Mouse (Mus musculus): ENCODE measurements around the gene Ctns. TPM values are rescaled to one million over a fixed set of nuclear protein-coding genes. Genes with fewer than 3 reads are reported as not detected.
A peak's percentile ranks its signal among the peaks of the same experiment; 100 is the strongest.

The Ctns gene
- polyA plus RNA-seq, 1 experiment, result not detected

GRCm38 (mm10) chr11:73201021-73201420 lies 2.2 kb upstream of the Ctns start:
- no peak overlapping the region for H3K27ac ChIP-seq (ENCODE audit: insufficient read depth, low read depth, low read length)
- TF ChIP-seq CTCF (IDR thresholded peaks at IDR 0.05; ENCODE audit: insufficient read depth, low read depth, low read length), result no peak
- no peak for TF ChIP-seq POLR2A (IDR thresholded peaks at IDR 0.05; ENCODE audit: insufficient read depth, low read depth, low read length)
- peaks cover 6% of the 10 kb centered on the region for H3K4me1 ChIP-seq (ENCODE audit: control insufficient read depth, insufficient read depth, low read length)
- no peak overlapping the region for H3K4me3 ChIP-seq (ENCODE audit: insufficient read depth, low read depth, low read length)
- WGBS, result 55% methylated on average over 2 of the region's 2 CpGs

- WGBS, result 3% methylated on average over 12 of the region's 12 CpGs
- TF ChIP-seq CTCF (IDR thresholded peaks at IDR 0.05; ENCODE audit: insufficient read depth, low read depth, low read length) (no peak), POLR2A (IDR thresholded peaks at IDR 0.05; ENCODE audit: insufficient read depth, low read depth, low read length) (no peak; the same call in 1 of the 2 replicates)
- Histone ChIP-seq H3K4me3 (ENCODE audit: insufficient read depth, low read depth, low read length) (peak overlapping the region; percentile 76), H3K4me1 (ENCODE audit: control insufficient read depth, insufficient read depth, low read length) (peaks cover 6% of the 10 kb centered on the region), H3K27ac (ENCODE audit: insufficient read depth, low read depth, low read length) (no peak overlapping the region)
These were observed 1.0 kb upstream of the Ctns start for GRCm38 (mm10) chr11:73199879-73200278.

- Histone ChIP-seq H3K4me3 (ENCODE audit: insufficient read depth, low read depth, low read length) (peak within 1 kb of the TSS; percentile 76), H3K4me1 (ENCODE audit: control insufficient read depth, insufficient read depth, low read length) (peaks cover 6% of the 10 kb centered on the region), H3K27ac (ENCODE audit: insufficient read depth, low read depth, low read length) (peak within 1 kb of the TSS; percentile 91)
- WGBS, result under 1% methylated on average over 32 of the region's 32 CpGs
- TF ChIP-seq POLR2A (IDR thresholded peaks at IDR 0.05; ENCODE audit: insufficient read depth, low read depth, low read length) (peak; percentile 45; the same call in 1 of the 2 replicates), CTCF (IDR thresholded peaks at IDR 0.05; ENCODE audit: insufficient read depth, low read depth, low read length) (no peak)
These were observed 429 bp upstream of the Ctns start, which contains the start of gene Shpk for GRCm38 (mm10) chr11:73199230-73199712. Gene Shpk, plus strand, starts transcription at chr11:73199460.

- TF ChIP-seq CTCF (IDR thresholded peaks at IDR 0.05; ENCODE audit: insufficient read depth, low read depth, low read length), result no peak
- Histone ChIP-seq H3K27ac (ENCODE audit: insufficient read depth, low read depth, low read length) (no peak overlapping the region), H3K4me3 (ENCODE audit: insufficient read depth, low read depth, low read length) (peak overlapping the region; percentile 76), H3K4me1 (ENCODE audit: control insufficient read depth, insufficient read depth, low read length) (peaks cover 6% of the 10 kb centered on the region)
- 0% methylated on average over 1 of the region's 1 CpGs for WGBS
These were observed 652 bp downstream of the Ctns start for GRCm38 (mm10) chr11:73198190-73198589.

- WGBS, result 46% methylated on average over 2 of the region's 2 CpGs
- H3K27ac ChIP-seq (ENCODE audit: insufficient read depth, low read depth, low read length), result no peak overlapping the region
- H3K4me3 ChIP-seq (ENCODE audit: insufficient read depth, low read depth, low read length), result no peak overlapping the region
- TF ChIP-seq CTCF (IDR thresholded peaks at IDR 0.05; ENCODE audit: insufficient read depth, low read depth, low read length) (no peak), POLR2A (IDR thresholded peaks at IDR 0.05; ENCODE audit: insufficient read depth, low read depth, low read length) (no peak)
- peaks cover 6% of the 10 kb centered on the region for H3K4me1 ChIP-seq (ENCODE audit: control insufficient read depth, insufficient read depth, low read length)
These were observed 4.4 kb downstream of the Ctns start for GRCm38 (mm10) chr11:73194444-73194843.

- Histone ChIP-seq H3K4me3 (ENCODE audit: insufficient read depth, low read depth, low read length) (no peak overlapping the region), H3K27ac (ENCODE audit: insufficient read depth, low read depth, low read length) (no peak overlapping the region), H3K4me1 (ENCODE audit: control insufficient read depth, insufficient read depth, low read length) (peaks cover 6% of the 10 kb centered on the region)
- TF ChIP-seq CTCF (IDR thresholded peaks at IDR 0.05; ENCODE audit: insufficient read depth, low read depth, low read length) (no peak), POLR2A (IDR thresholded peaks at IDR 0.05; ENCODE audit: insufficient read depth, low read depth, low read length) (no peak)
- 68% methylated on average over 6 of the region's 6 CpGs for WGBS
These were observed 5.8 kb downstream of the Ctns start for GRCm38 (mm10) chr11:73193047-73193446.

- Histone ChIP-seq H3K27ac (ENCODE audit: insufficient read depth, low read depth, low read length) (no peak overlapping the region), H3K4me3 (ENCODE audit: insufficient read depth, low read depth, low read length) (no peak overlapping the region), H3K4me1 (ENCODE audit: control insufficient read depth, insufficient read depth, low read length) (no peaks in the 10 kb centered on the region)
- 84% methylated on average over 6 of the region's 6 CpGs for WGBS
- TF ChIP-seq POLR2A (IDR thresholded peaks at IDR 0.05; ENCODE audit: insufficient read depth, low read depth, low read length), result no peak
- no peak for TF ChIP-seq CTCF (IDR thresholded peaks at IDR 0.05; ENCODE audit: insufficient read depth, low read depth, low read length)
These were observed 11.6 kb downstream of the Ctns start for GRCm38 (mm10) chr11:73187231-73187630.

- WGBS, result 91% methylated on average over 10 of the region's 10 CpGs
- H3K4me1 ChIP-seq (ENCODE audit: control insufficient read depth, insufficient read depth, low read length), result no peaks in the 10 kb centered on the region
These were observed 12.8 kb downstream of the Ctns start for GRCm38 (mm10) chr11:73185872-73186615.

GRCm38 (mm10) chr11:73177895-73178294 lies 20.9 kb downstream of the Ctns start:
- no peak overlapping the region for H3K27ac ChIP-seq (ENCODE audit: insufficient read depth, low read depth, low read length)
- H3K4me1 ChIP-seq (ENCODE audit: control insufficient read depth, insufficient read depth, low read length), result peaks cover 8% of the 10 kb centered on the region
- 11% methylated on average over 2 of the region's 2 CpGs for WGBS
- TF ChIP-seq CTCF (IDR thresholded peaks at IDR 0.05; ENCODE audit: insufficient read depth, low read depth, low read length), result no peak
- TF ChIP-seq POLR2A (IDR thresholded peaks at IDR 0.05; ENCODE audit: insufficient read depth, low read depth, low read length), result no peak
- H3K4me3 ChIP-seq (ENCODE audit: insufficient read depth, low read depth, low read length), result peak overlapping the region; percentile 78

More at GRCm38 (mm10) chr11:73185872-73186615, 12.8 kb downstream of the Ctns start:
- TF ChIP-seq CTCF (IDR thresholded peaks at IDR 0.05; ENCODE audit: insufficient read depth, low read depth, low read length), result no peak
- TF ChIP-seq POLR2A (IDR thresholded peaks at IDR 0.05; ENCODE audit: insufficient read depth, low read depth, low read length), result no peak
- H3K4me3 ChIP-seq (ENCODE audit: insufficient read depth, low read depth, low read length), result no peak overlapping the region
- H3K27ac ChIP-seq (ENCODE audit: insufficient read depth, low read depth, low read length), result no peak overlapping the region

Data from olfactory bulb, adult 2 months (tissue).